ENCODE assay signal across 8 mouse cellular contexts in the genomic region with DNA sequence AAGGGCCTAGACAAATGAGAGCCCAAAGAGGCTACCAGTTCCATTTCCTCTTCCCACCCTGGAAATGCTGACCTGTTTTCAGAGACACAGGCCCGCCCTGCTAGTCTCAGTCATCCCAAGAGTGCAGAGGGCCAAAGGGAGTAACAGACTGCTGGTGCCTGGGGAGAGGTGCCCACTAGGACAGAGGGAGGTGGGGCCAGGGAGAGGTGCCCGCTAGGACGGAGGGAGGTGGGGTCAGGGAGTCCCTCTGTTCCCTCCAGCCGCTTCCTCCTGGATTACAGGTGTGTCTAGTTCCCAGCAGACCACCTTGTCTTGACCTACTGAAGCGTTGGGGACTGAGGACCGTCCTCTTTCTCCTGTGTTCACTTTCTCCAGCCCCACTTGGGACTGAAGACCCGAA. TPM values are rescaled to one million over a fixed set of nuclear protein-coding genes. Genes with fewer than 3 reads are reported as not detected.
DNase-seq lines count a peak whose midpoint lies in the region; ATAC-seq lines count a peak whose summit lies in the region.

No protein-coding gene starts in this region.

- H3K4me2 ChIP-seq in forebrain, embryonic 12.5 days = peak overlapping the region; percentile 87; the same call in 1 of the 2 replicates
- H3K4me2 ChIP-seq in forebrain, embryonic 14.5 days (ENCODE audit: low read length) = no peak overlapping the region
- H3K4me2 ChIP-seq in lung, embryonic 15.5 days = no peak overlapping the region
- 0 out of 2 replicates have a peak overlapping the region, but pooled peaks have one; percentile 81 for H3K4me2 ChIP-seq in heart, embryonic 12.5 days

- H3K27ac ChIP-seq in forebrain, embryonic 12.5 days = no peak overlapping the region
- no peak overlapping the region for H3K27ac ChIP-seq in forebrain, embryonic 14.5 days (ENCODE audit: low read depth, low read length)
- H3K27ac ChIP-seq in lung, embryonic 15.5 days = peak overlapping the region; percentile 92
- peak overlapping the region; percentile 55; the same call in 1 of the 2 replicates for H3K27ac ChIP-seq in heart, embryonic 12.5 days (ENCODE audit: poor library complexity, severe bottlenecking)

- H3K9me3 ChIP-seq in forebrain, embryonic 12.5 days = no peaks in the 10 kb centered on the region
- H3K9me3 ChIP-seq in forebrain, embryonic 14.5 days (replicated peaks; ENCODE audit: control insufficient read depth, low read length) = no peaks in the 10 kb centered on the region
- H3K9me3 ChIP-seq in lung, embryonic 15.5 days = no peaks in the 10 kb centered on the region
- H3K9me3 ChIP-seq in heart, embryonic 12.5 days (replicated peaks) = no peaks in the 10 kb centered on the region

- H3K9ac ChIP-seq in forebrain, embryonic 12.5 days = no peak overlapping the region
- no peak overlapping the region for H3K9ac ChIP-seq in forebrain, embryonic 14.5 days (ENCODE audit: low read length)
- no peak overlapping the region for H3K9ac ChIP-seq in lung, embryonic 15.5 days
- H3K9ac ChIP-seq in heart, embryonic 12.5 days = no peak overlapping the region

- WGBS in forebrain, embryonic 12.5 days = 32% methylated on average over 7 of the region's 7 CpGs
- 41% methylated on average over 7 of the region's 7 CpGs for WGBS in forebrain, embryonic 14.5 days
- 28% methylated on average over 7 of the region's 7 CpGs for WGBS in lung, embryonic 15.5 days
- WGBS in heart, embryonic 12.5 days = 42% methylated on average over 7 of the region's 7 CpGs

- no peak for DNase-seq in forebrain, embryonic 14.5 days (ENCODE audit: low spot score)
- no peak for DNase-seq in lung, adult 18-20 months
- peak; percentile 31 to 36 for DNase-seq in lung, postnatal 4 days
- DNase-seq in T-cell, adult 2 months (ENCODE audit: low spot score) = no peak
- no peak for DNase-seq in urinary bladder, postnatal 4 days (ENCODE audit: low spot score in 2 of 2)

- H3K27me3 ChIP-seq in forebrain, embryonic 12.5 days = 0 out of 2 replicates have a peak, but pooled peaks cover 7% of the 10 kb centered on the region
- H3K27me3 ChIP-seq in forebrain, embryonic 14.5 days (replicated peaks; ENCODE audit: control insufficient read depth, insufficient read depth, low read length) = no peaks in the 10 kb centered on the region
- no peaks in the 10 kb centered on the region for H3K27me3 ChIP-seq in lung, embryonic 15.5 days
- H3K27me3 ChIP-seq in heart, embryonic 12.5 days (replicated peaks) = no peaks in the 10 kb centered on the region

- ATAC-seq in forebrain, embryonic 12.5 days (ENCODE audit: low FRiP score) = no peak
- ATAC-seq in forebrain, embryonic 14.5 days = no peak
- ATAC-seq in lung, embryonic 15.5 days (ENCODE audit: borderline replicate concordance, extremely low read depth, low FRiP score, low TSS enrichment) = no peak
- no peak for ATAC-seq in heart, embryonic 12.5 days (ENCODE audit: insufficient number of reproducible peaks, low FRiP score)

- H3K36me3 ChIP-seq in forebrain, embryonic 12.5 days (replicated peaks) = peaks cover 49% of the 10 kb centered on the region
- peaks cover 44% of the 10 kb centered on the region for H3K36me3 ChIP-seq in forebrain, embryonic 14.5 days (ENCODE audit: control insufficient read depth, insufficient read depth, low read length)
- H3K36me3 ChIP-seq in lung, embryonic 15.5 days = peaks cover 29% of the 10 kb centered on the region
- H3K36me3 ChIP-seq in heart, embryonic 12.5 days = peaks cover 52% of the 10 kb centered on the region

- no peak overlapping the region for H3K4me3 ChIP-seq in forebrain, embryonic 12.5 days (replicated peaks)
- no peak overlapping the region for H3K4me3 ChIP-seq in forebrain, embryonic 14.5 days (ENCODE audit: low read depth, low read length)
- no peak overlapping the region for H3K4me3 ChIP-seq in lung, embryonic 15.5 days
- no peak overlapping the region for H3K4me3 ChIP-seq in heart, embryonic 12.5 days

- peaks cover 18% of the 10 kb centered on the region for H3K4me1 ChIP-seq in forebrain, embryonic 12.5 days
- H3K4me1 ChIP-seq in forebrain, embryonic 14.5 days (ENCODE audit: control insufficient read depth, insufficient read depth, low read length) = 0 out of 2 replicates have a peak, but pooled peaks cover 3% of the 10 kb centered on the region
- H3K4me1 ChIP-seq in lung, embryonic 15.5 days = peaks cover 66% of the 10 kb centered on the region
- peaks cover 36% of the 10 kb centered on the region for H3K4me1 ChIP-seq in heart, embryonic 12.5 days (replicated peaks)

RNA-seq across cellular contexts. Expression of a gene that starts 0.9 kb away (rescaled TPM):
- 13.2 and 14.9 TPM in 2 replicates for polyA plus RNA-seq in forebrain, embryonic 12.5 days (2016; fragmentation: Nextera tagmentation; extraction: Ambion mirVana)
- 17.3 and 19.5 TPM in 2 replicates for polyA plus RNA-seq in forebrain, embryonic 14.5 days (2014; fragmentation: Nextera tagmentation; extraction: Ambion mirVana)
- 44.1 and 45.5 TPM in 2 replicates for polyA plus RNA-seq in lung, embryonic 15.5 days (2015; fragmentation: Nextera tagmentation; extraction: Ambion mirVana)
- 40.5 and 44.8 TPM in 2 replicates for polyA plus RNA-seq in heart, embryonic 12.5 days (2016; fragmentation: Nextera tagmentation; extraction: Ambion mirVana)

RNA-seq across cellular contexts. Expression of a gene that starts 15.5 kb away (rescaled TPM):
- polyA plus RNA-seq in forebrain, embryonic 12.5 days (2016; fragmentation: Nextera tagmentation; extraction: Ambion mirVana) = 24.2 TPM in 2 replicates
- polyA plus RNA-seq in forebrain, embryonic 14.5 days (2014; fragmentation: Nextera tagmentation; extraction: Ambion mirVana) = 17.6 and 21.9 TPM in 2 replicates
- 12.1 and 13.2 TPM in 2 replicates for polyA plus RNA-seq in lung, embryonic 15.5 days (2015; fragmentation: Nextera tagmentation; extraction: Ambion mirVana)
- polyA plus RNA-seq in heart, embryonic 12.5 days (2016; fragmentation: Nextera tagmentation; extraction: Ambion mirVana) = 11.0 and 12.3 TPM in 2 replicates

RNA-seq across cellular contexts. Expression of a gene that starts 18.4 kb away (rescaled TPM):
- 457 TPM in 2 replicates for polyA plus RNA-seq in forebrain, embryonic 12.5 days (2016; fragmentation: Nextera tagmentation; extraction: Ambion mirVana)
- polyA plus RNA-seq in forebrain, embryonic 14.5 days (2014; fragmentation: Nextera tagmentation; extraction: Ambion mirVana) = 530 and 674 TPM in 2 replicates
- 465 and 505 TPM in 2 replicates for polyA plus RNA-seq in lung, embryonic 15.5 days (2015; fragmentation: Nextera tagmentation; extraction: Ambion mirVana)
- 342 and 374 TPM in 2 replicates for polyA plus RNA-seq in heart, embryonic 12.5 days (2016; fragmentation: Nextera tagmentation; extraction: Ambion mirVana)

RNA-seq across cellular contexts. Expression of a gene that starts 21.6 kb away (rescaled TPM):
- polyA plus RNA-seq in forebrain, embryonic 12.5 days (2016; fragmentation: Nextera tagmentation; extraction: Ambion mirVana) = 3.3 and 3.7 TPM in 2 replicates
- 5.0 and 5.9 TPM in 2 replicates for polyA plus RNA-seq in forebrain, embryonic 14.5 days (2014; fragmentation: Nextera tagmentation; extraction: Ambion mirVana)
- 3.2 and 3.3 TPM in 2 replicates for polyA plus RNA-seq in lung, embryonic 15.5 days (2015; fragmentation: Nextera tagmentation; extraction: Ambion mirVana)
- 1.8 and 2.2 TPM in 2 replicates for polyA plus RNA-seq in heart, embryonic 12.5 days (2016; fragmentation: Nextera tagmentation; extraction: Ambion mirVana)

RNA-seq across cellular contexts. Expression of a gene that starts 55.3 kb away (rescaled TPM):
- 10.0 and 11.9 TPM in 2 replicates for polyA plus RNA-seq in forebrain, embryonic 12.5 days (2016; fragmentation: Nextera tagmentation; extraction: Ambion mirVana)
- 2.5 and 3.3 TPM in 2 replicates for polyA plus RNA-seq in forebrain, embryonic 14.5 days (2014; fragmentation: Nextera tagmentation; extraction: Ambion mirVana)
- polyA plus RNA-seq in lung, embryonic 15.5 days (2015; fragmentation: Nextera tagmentation; extraction: Ambion mirVana) = 4.3 and 4.4 TPM in 2 replicates
- polyA plus RNA-seq in heart, embryonic 12.5 days (2016; fragmentation: Nextera tagmentation; extraction: Ambion mirVana) = 2.0 and 2.5 TPM in 2 replicates

Comparison
In these comparisons a context has a peak if more than half of its experiments do, and no peak if none do; other contexts are left out.
1. H3K4me2 ChIP-seq: peak in forebrain, embryonic 12.5 days (single experiment) and heart, embryonic 12.5 days (single experiment); none in forebrain, embryonic 14.5 days (single experiment) and lung, embryonic 15.5 days (single experiment).
2. DNase-seq: peak in lung, postnatal 4 days (2 of 2); none in forebrain, embryonic 14.5 days (single experiment), lung, adult 18-20 months (0 of 2), T-cell, adult 2 months (single experiment) and urinary bladder, postnatal 4 days (0 of 2).
3. H3K27ac ChIP-seq: peak in lung, embryonic 15.5 days (single experiment) and heart, embryonic 12.5 days (single experiment); none in forebrain, embryonic 12.5 days (single experiment) and forebrain, embryonic 14.5 days (single experiment).